In genomic region chr2:117794285-117794684, GRCm38 (mm10) we compare ENCODE assay signal across 27 mouse cellular contexts.
DNase-seq lines count a peak whose midpoint lies in the region; ATAC-seq and TF ChIP-seq lines count a peak whose summit lies in the region.
"Had no signal": no experiment of that assay in that cellular context is flagged by ENCODE, and none has a peak within 500 bp of the region (broad histone marks: within the 10 kb centered on the region; RNA-seq: fewer than 3 reads in every experiment).

No protein-coding gene starts in this region.

- H3K27me3 ChIP-seq in lung, embryonic 15.5 days: no peaks in the 10 kb centered on the region
- no peaks in the 10 kb centered on the region for H3K27me3 ChIP-seq in embryonic facial prominence, embryonic 11.5 days (ENCODE audit: control insufficient read depth, insufficient read depth, low read length)
- H3K27me3 ChIP-seq in embryonic facial prominence, embryonic 15.5 days: no peaks in the 10 kb centered on the region
- H3K27me3 ChIP-seq in limb, embryonic 14.5 days (ENCODE audit: control insufficient read depth, insufficient read depth, low read length): no peaks in the 10 kb centered on the region
- no peaks in the 10 kb centered on the region for H3K27me3 ChIP-seq in midbrain, embryonic 16.5 days (ENCODE audit: control insufficient read depth, insufficient read depth, low read depth, low read length)
- H3K27me3 ChIP-seq in liver, embryonic 12.5 days (replicated peaks): no peaks in the 10 kb centered on the region
- H3K27me3 ChIP-seq: forebrain, embryonic 13.5 days; heart, embryonic 15.5 days; hindbrain, embryonic 13.5 days; midbrain, embryonic 15.5 days had no signal

- no peaks in the 10 kb centered on the region for H3K4me1 ChIP-seq in lung, embryonic 15.5 days
- H3K4me1 ChIP-seq in embryonic facial prominence, embryonic 11.5 days (ENCODE audit: control insufficient read depth, insufficient read depth, low read length): no peaks in the 10 kb centered on the region
- peaks cover 3% of the 10 kb centered on the region for H3K4me1 ChIP-seq in embryonic facial prominence, embryonic 15.5 days
- peaks cover 17% of the 10 kb centered on the region for H3K4me1 ChIP-seq in limb, embryonic 14.5 days (ENCODE audit: control insufficient read depth, insufficient read depth, low read length)
- H3K4me1 ChIP-seq in midbrain, embryonic 16.5 days (ENCODE audit: control insufficient read depth, insufficient read depth, low read length): no peaks in the 10 kb centered on the region
- H3K4me1 ChIP-seq in liver, embryonic 12.5 days: no peaks in the 10 kb centered on the region
- H3K4me1 ChIP-seq: forebrain, embryonic 13.5 days; heart, embryonic 10.5 days; heart, embryonic 15.5 days; hindbrain, embryonic 13.5 days; midbrain, embryonic 15.5 days had no signal

- WGBS in lung, embryonic 15.5 days: 58% methylated on average over 1 of the region's 1 CpGs
- WGBS in embryonic facial prominence, embryonic 11.5 days: 29% methylated on average over 1 of the region's 1 CpGs
- WGBS in embryonic facial prominence, embryonic 15.5 days: 27% methylated on average over 1 of the region's 1 CpGs
- 23% methylated on average over 1 of the region's 1 CpGs for WGBS in limb, embryonic 14.5 days
- 71% methylated on average over 1 of the region's 1 CpGs for WGBS in midbrain, embryonic 16.5 days
- 82% methylated on average over 1 of the region's 1 CpGs for WGBS in liver, embryonic 12.5 days (ENCODE audit: insufficient replicate concordance)

- peak overlapping the region; percentile 5; the same call in 1 of the 2 replicates for H3K27ac ChIP-seq in lung, embryonic 15.5 days
- H3K27ac ChIP-seq in embryonic facial prominence, embryonic 11.5 days (replicated peaks; ENCODE audit: low read depth, low read length): no peak overlapping the region
- peak overlapping the region; percentile 68; the same call in 1 of the 2 replicates for H3K27ac ChIP-seq in embryonic facial prominence, embryonic 15.5 days (replicated peaks)
- peak overlapping the region; percentile 58 for H3K27ac ChIP-seq in limb, embryonic 14.5 days (replicated peaks; ENCODE audit: low read depth, low read length)
- H3K27ac ChIP-seq in midbrain, embryonic 16.5 days (ENCODE audit: low read length): no peak overlapping the region
- H3K27ac ChIP-seq in liver, embryonic 12.5 days: no peak overlapping the region
- H3K27ac ChIP-seq: forebrain, embryonic 13.5 days; heart, embryonic 10.5 days; heart, embryonic 15.5 days; hindbrain, embryonic 13.5 days; midbrain, embryonic 10.5 days; midbrain, embryonic 15.5 days had no signal

- H3K9me3 ChIP-seq in lung, embryonic 15.5 days: no peaks in the 10 kb centered on the region
- no peaks in the 10 kb centered on the region for H3K9me3 ChIP-seq in embryonic facial prominence, embryonic 11.5 days (replicated peaks; ENCODE audit: control insufficient read depth, low read length)
- H3K9me3 ChIP-seq in embryonic facial prominence, embryonic 15.5 days (replicated peaks): no peaks in the 10 kb centered on the region
- no peaks in the 10 kb centered on the region for H3K9me3 ChIP-seq in limb, embryonic 14.5 days (ENCODE audit: control insufficient read depth, low read length)
- H3K9me3 ChIP-seq in midbrain, embryonic 16.5 days (replicated peaks; ENCODE audit: control insufficient read depth, low read length, poor library complexity, severe bottlenecking): no peaks in the 10 kb centered on the region
- H3K9me3 ChIP-seq in liver, embryonic 12.5 days (replicated peaks): no peaks in the 10 kb centered on the region
- H3K9me3 ChIP-seq: forebrain, embryonic 13.5 days; heart, embryonic 10.5 days; heart, embryonic 15.5 days; hindbrain, embryonic 13.5 days; midbrain, embryonic 10.5 days; midbrain, embryonic 15.5 days had no signal

- H3K4me3 ChIP-seq in lung, embryonic 15.5 days: no peak overlapping the region
- H3K4me3 ChIP-seq in embryonic facial prominence, embryonic 11.5 days (ENCODE audit: low read depth, low read length): no peak overlapping the region
- H3K4me3 ChIP-seq in embryonic facial prominence, embryonic 15.5 days (replicated peaks): no peak overlapping the region
- no peak overlapping the region for H3K4me3 ChIP-seq in limb, embryonic 14.5 days (replicated peaks; ENCODE audit: low read length)
- H3K4me3 ChIP-seq in midbrain, embryonic 16.5 days (ENCODE audit: low read depth, low read length): no peak overlapping the region
- no peak overlapping the region for H3K4me3 ChIP-seq in liver, embryonic 12.5 days
- H3K4me3 ChIP-seq: forebrain, embryonic 13.5 days; heart, embryonic 10.5 days; heart, embryonic 15.5 days; hindbrain, embryonic 13.5 days; midbrain, embryonic 10.5 days; midbrain, embryonic 15.5 days had no signal

- DNase-seq in lung, postnatal 4 days: no peak
- DNase-seq in embryonic facial prominence, embryonic 11.5 days (ENCODE audit: low spot score): peak; percentile 74
- peak; percentile 32 for DNase-seq in limb, embryonic 14.5 days (ENCODE audit: low spot score)
- no peak for DNase-seq in left cerebral cortex, adult 9 months (ENCODE audit: low spot score in 2 of 2)
- DNase-seq: adrenal gland, postnatal 25 days; cerebellum, adult 18-20 months; cerebellum, postnatal 14 days; gastrocnemius, postnatal 25 days; heart, postnatal 36 days; kidney, adult 11 months; kidney, postnatal 14 days; layer of hippocampus, adult 9-11 months; right cerebral cortex, adult 18-20 months; spleen, adult 18-20 months; thymus, postnatal 4 days had no signal

- ATAC-seq in lung, embryonic 15.5 days (ENCODE audit: borderline replicate concordance, extremely low read depth, low FRiP score, low TSS enrichment): no peak
- ATAC-seq in embryonic facial prominence, embryonic 11.5 days (replicated peaks; ENCODE audit: insufficient number of reproducible peaks, low FRiP score, low TSS enrichment, low read depth): no peak
- peak; percentile 80 for ATAC-seq in embryonic facial prominence, embryonic 15.5 days (ENCODE audit: insufficient number of reproducible peaks, low FRiP score, low TSS enrichment, low read depth)
- no peak for ATAC-seq in limb, embryonic 14.5 days (ENCODE audit: low FRiP score, low read depth)
- no peak for ATAC-seq in midbrain, embryonic 16.5 days
- ATAC-seq in liver, embryonic 12.5 days: no peak
- ATAC-seq: CD4-positive, CD25-positive, alpha-beta regulatory T cell, adult 4 months; forebrain, embryonic 13.5 days; lung, postnatal 0 days; midbrain, embryonic 15.5 days had no signal

- no peak overlapping the region for H3K4me2 ChIP-seq in lung, embryonic 15.5 days
- no peak overlapping the region for H3K4me2 ChIP-seq in embryonic facial prominence, embryonic 11.5 days (ENCODE audit: low read depth, low read length)
- no peak overlapping the region for H3K4me2 ChIP-seq in embryonic facial prominence, embryonic 15.5 days (replicated peaks)
- no peak overlapping the region for H3K4me2 ChIP-seq in limb, embryonic 14.5 days (replicated peaks; ENCODE audit: low read depth, low read length, severe bottlenecking)
- H3K4me2 ChIP-seq in midbrain, embryonic 16.5 days (ENCODE audit: low read length): no peak overlapping the region
- H3K4me2 ChIP-seq in liver, embryonic 12.5 days: no peak overlapping the region
- H3K4me2 ChIP-seq: forebrain, embryonic 13.5 days; heart, embryonic 15.5 days; hindbrain, embryonic 13.5 days; midbrain, embryonic 15.5 days had no signal

- H3K36me3 ChIP-seq in lung, embryonic 15.5 days: no peaks in the 10 kb centered on the region
- H3K36me3 ChIP-seq in embryonic facial prominence, embryonic 11.5 days (replicated peaks; ENCODE audit: control insufficient read depth, insufficient read depth, low read depth, low read length): no peaks in the 10 kb centered on the region
- no peaks in the 10 kb centered on the region for H3K36me3 ChIP-seq in embryonic facial prominence, embryonic 15.5 days
- H3K36me3 ChIP-seq in limb, embryonic 14.5 days (ENCODE audit: control insufficient read depth, insufficient read depth, low read length): no peaks in the 10 kb centered on the region
- H3K36me3 ChIP-seq in midbrain, embryonic 16.5 days (ENCODE audit: control insufficient read depth, insufficient read depth, low read length): no peaks in the 10 kb centered on the region
- no peaks in the 10 kb centered on the region for H3K36me3 ChIP-seq in liver, embryonic 12.5 days
- H3K36me3 ChIP-seq: heart, embryonic 10.5 days; heart, embryonic 15.5 days; hindbrain, embryonic 13.5 days; midbrain, embryonic 10.5 days; midbrain, embryonic 15.5 days had no signal

- no peak for TF ChIP-seq POLR2A in limb, embryonic 14.5 days (IDR thresholded peaks at IDR 0.05; ENCODE audit: borderline replicate concordance, extremely low read depth, insufficient read depth, insufficient read length)

- H3K9ac ChIP-seq in lung, embryonic 15.5 days: no peak overlapping the region
- no peak overlapping the region for H3K9ac ChIP-seq in embryonic facial prominence, embryonic 11.5 days (replicated peaks; ENCODE audit: low read length)
- no peak overlapping the region for H3K9ac ChIP-seq in embryonic facial prominence, embryonic 15.5 days
- H3K9ac ChIP-seq in limb, embryonic 14.5 days (ENCODE audit: low read depth, low read length, severe bottlenecking): no peak overlapping the region
- no peak overlapping the region for H3K9ac ChIP-seq in midbrain, embryonic 16.5 days (ENCODE audit: low read depth, low read length)
- H3K9ac ChIP-seq in liver, embryonic 12.5 days: no peak overlapping the region
- H3K9ac ChIP-seq: forebrain, embryonic 13.5 days; heart, embryonic 15.5 days; hindbrain, embryonic 13.5 days; midbrain, embryonic 15.5 days had no signal

Comparison
In these comparisons a context has a peak if more than half of its experiments do, and no peak if none do; other contexts are left out.
1. H3K27ac ChIP-seq: peak in lung, embryonic 15.5 days (single experiment), embryonic facial prominence, embryonic 15.5 days (single experiment) and limb, embryonic 14.5 days (single experiment); none in embryonic facial prominence, embryonic 11.5 days (single experiment), midbrain, embryonic 16.5 days (single experiment) and liver, embryonic 12.5 days (single experiment).
2. DNase-seq: peak in embryonic facial prominence, embryonic 11.5 days (single experiment) and limb, embryonic 14.5 days (single experiment); none in lung, postnatal 4 days (0 of 2) and left cerebral cortex, adult 9 months (0 of 2).